Mouse (Mus musculus) hindbrain, embryonic 12.5 days (tissue): Measurements from ENCODE around the gene Nek11. TPM values are rescaled to one million over a fixed set of nuclear protein-coding genes. Genes with fewer than 3 reads are reported as not detected.

Experiments
- ATAC-seq: fragments of 200-750 bp; cut with Nextera tagmentation; 2 replicates; pipeline ENCODE4 v1.8.0; 2017; ENCODE audit warnings: moderate TSS enrichment; ENCODE audit not compliant: low FRiP score
- H3K27ac ChIP-seq: fragments of 300-500 bp; sonication (generic); 2 replicates; pipeline ENCODE4 v1.5.1; 2016; ENCODE audit warnings: mild to moderate bottlenecking
- H3K27me3 ChIP-seq: fragments of 300-500 bp; sonication (generic); 2 replicates; pipeline ENCODE4 v1.6.1; 2016; ENCODE audit warnings: mild to moderate bottlenecking
- H3K36me3 ChIP-seq: fragments of 300-500 bp; sonication (generic); 2 replicates; pipeline ENCODE4 v1.6.1; 2016; ENCODE audit warnings: mild to moderate bottlenecking
- H3K4me1 ChIP-seq: fragments of 300-500 bp; sonication (generic); 2 replicates; pipeline ENCODE4 v1.6.1; 2016
- H3K4me2 ChIP-seq: fragments of 300-500 bp; sonication (generic); replicated peaks from 2 replicates; pipeline ENCODE4 v1.6.1; 2016; ENCODE audit warnings: mild to moderate bottlenecking
- H3K4me3 ChIP-seq: fragments of 300-500 bp; sonication (generic); 2 replicates; pipeline ENCODE4 v1.5.1; 2016; ENCODE audit warnings: mild to moderate bottlenecking
- H3K9ac ChIP-seq: fragments of 300-500 bp; sonication (generic); 2 replicates; pipeline ENCODE4 v1.6.1; 2016; ENCODE audit warnings: mild to moderate bottlenecking, moderate library complexity
- H3K9me3 ChIP-seq: fragments of 300-500 bp; sonication (generic); replicated peaks from 2 replicates; pipeline ENCODE4 v1.6.1; 2016; ENCODE audit warnings: mild to moderate bottlenecking
- WGBS: fragments of 180-500 bp; shearing (Covaris S2); methylation state at CpG from one replicate; pipeline ENCODE4 v1.1.7; 2016; 5-methylcytosine and 5-hydroxymethylcytosine counted together
- polyA plus RNA-seq: library from polyadenylated mRNA; unstranded; fragments of >200 nt; fragmentation: Nextera tagmentation; extraction: Ambion mirVana; gene quantifications from 2 replicates; pipeline ENCODE4 v1.2.1, GENCODE M21; 2016

Gene Nek11
- polyA plus RNA-seq: 2.5 and 3.0 TPM in 2 replicates

GRCm38 (mm10) chr9:105395218-105395627 is at the start of gene Nek11, which contains the start of gene Aste1:
TSS of gene Nek11 (minus strand) at chr9:105395524.
TSS of gene Aste1 (plus strand) at chr9:105395392.
- peak within 1 kb of the TSS; percentile 71 for H3K4me3 ChIP-seq
- WGBS: under 1% methylated on average over 44 of the region's 44 CpGs
- peak within 1 kb of the TSS; percentile 85 for H3K27ac ChIP-seq
- H3K27me3 ChIP-seq: peaks cover 4% of the 10 kb centered on the region; the same call in 1 of the 2 replicates
- peak within 1 kb of the TSS; percentile 66 for H3K9ac ChIP-seq
- peaks cover 23% of the 10 kb centered on the region for H3K4me1 ChIP-seq
- peak within 1 kb of the TSS; percentile 77 for H3K4me2 ChIP-seq
- H3K9me3 ChIP-seq: no peaks in the 10 kb centered on the region
- peak; percentile 96 for ATAC-seq
- peaks cover 10% of the 10 kb centered on the region for H3K36me3 ChIP-seq

- Histone ChIP-seq H3K9ac (no peak overlapping the region), H3K27me3 (no peaks in the 10 kb centered on the region), H3K27ac (no peak overlapping the region), H3K4me1 (no peaks in the 10 kb centered on the region), H3K36me3 (peaks cover 25% of the 10 kb centered on the region), H3K9me3 (no peaks in the 10 kb centered on the region), H3K4me2 (no peak overlapping the region), H3K4me3 (no peak overlapping the region)
- 96% methylated on average over 6 of the region's 6 CpGs for WGBS
- ATAC-seq: no peak
These were observed 13.2 kb upstream of the Nek11 start for GRCm38 (mm10) chr9:105408549-105408948.

- WGBS: 13% methylated on average over 11 of the region's 11 CpGs
- Histone ChIP-seq H3K4me1 (peaks cover 20% of the 10 kb centered on the region), H3K36me3 (peaks cover 10% of the 10 kb centered on the region), H3K9ac (no peak overlapping the region; the same call in 1 of the 2 replicates), H3K4me2 (peak overlapping the region; percentile 77), H3K27me3 (peaks cover 4% of the 10 kb centered on the region; the same call in 1 of the 2 replicates), H3K9me3 (no peaks in the 10 kb centered on the region), H3K4me3 (peak overlapping the region; percentile 71), H3K27ac (no peak overlapping the region)
- ATAC-seq: peak; percentile 48
These were observed 604 bp downstream of the Nek11 start for GRCm38 (mm10) chr9:105394720-105395119.

- Histone ChIP-seq H3K9ac (no peak overlapping the region), H3K4me1 (peaks cover 4% of the 10 kb centered on the region), H3K27me3 (peaks cover 4% of the 10 kb centered on the region; the same call in 1 of the 2 replicates), H3K4me3 (no peak overlapping the region), H3K4me2 (no peak overlapping the region), H3K27ac (no peak overlapping the region), H3K9me3 (no peaks in the 10 kb centered on the region), H3K36me3 (no peaks in the 10 kb centered on the region)
- WGBS: 66% methylated on average over 4 of the region's 5 CpGs
- ATAC-seq: no peak
These were observed 4.7 kb downstream of the Nek11 start for GRCm38 (mm10) chr9:105390616-105391015.

- Histone ChIP-seq H3K27ac (no peak overlapping the region), H3K4me2 (no peak overlapping the region), H3K4me3 (no peak overlapping the region), H3K4me1 (no peaks in the 10 kb centered on the region), H3K36me3 (no peaks in the 10 kb centered on the region), H3K9ac (no peak overlapping the region), H3K9me3 (no peaks in the 10 kb centered on the region), H3K27me3 (no peaks in the 10 kb centered on the region; the same call in 1 of the 2 replicates)
- ATAC-seq: no peak
- WGBS: 19% methylated on average over 4 of the region's 4 CpGs
These were observed 6.0 kb downstream of the Nek11 start for GRCm38 (mm10) chr9:105389289-105389688.

GRCm38 (mm10) chr9:105387403-105387802 is 7.9 kb downstream of the Nek11 start:
- Histone ChIP-seq H3K36me3 (no peaks in the 10 kb centered on the region), H3K4me2 (no peak overlapping the region), H3K9me3 (no peaks in the 10 kb centered on the region), H3K27ac (no peak overlapping the region), H3K27me3 (no peaks in the 10 kb centered on the region), H3K4me3 (no peak overlapping the region), H3K9ac (no peak overlapping the region), H3K4me1 (no peaks in the 10 kb centered on the region)
- ATAC-seq: no peak
- WGBS: 86% methylated on average over 5 of the region's 5 CpGs

- ATAC-seq: peak; percentile 86
- no peak overlapping the region for H3K4me2 ChIP-seq
- no peak overlapping the region for H3K4me3 ChIP-seq
- peaks cover 7% of the 10 kb centered on the region for H3K4me1 ChIP-seq
- no peaks in the 10 kb centered on the region for H3K36me3 ChIP-seq
- no peaks in the 10 kb centered on the region for H3K27me3 ChIP-seq
- H3K9me3 ChIP-seq: no peaks in the 10 kb centered on the region
- H3K27ac ChIP-seq: no peak overlapping the region
- no peak overlapping the region for H3K9ac ChIP-seq
- 52% methylated on average over 8 of the region's 8 CpGs for WGBS
These were observed 15.7 kb downstream of the Nek11 start for GRCm38 (mm10) chr9:105379533-105380145.

GRCm38 (mm10) chr9:105377622-105378021 is 17.7 kb downstream of the Nek11 start:
- Histone ChIP-seq H3K27ac (no peak overlapping the region), H3K4me2 (no peak overlapping the region), H3K36me3 (no peaks in the 10 kb centered on the region), H3K4me3 (no peak overlapping the region), H3K27me3 (no peaks in the 10 kb centered on the region), H3K9me3 (no peaks in the 10 kb centered on the region), H3K4me1 (peaks cover 7% of the 10 kb centered on the region), H3K9ac (no peak overlapping the region)
- ATAC-seq: no peak
- 79% methylated on average over 3 of the region's 3 CpGs for WGBS

GRCm38 (mm10) chr9:105376954-105377530 is 18.3 kb downstream of the Nek11 start:
- WGBS: 81% methylated on average over 7 of the region's 7 CpGs
- Histone ChIP-seq H3K4me2 (no peak overlapping the region), H3K27ac (no peak overlapping the region), H3K9me3 (no peaks in the 10 kb centered on the region), H3K9ac (no peak overlapping the region), H3K4me1 (peaks cover 7% of the 10 kb centered on the region), H3K36me3 (no peaks in the 10 kb centered on the region), H3K27me3 (no peaks in the 10 kb centered on the region), H3K4me3 (no peak overlapping the region)
- ATAC-seq: no peak

- H3K4me3 ChIP-seq: no peak overlapping the region
These were observed 18.9 kb downstream of the Nek11 start for GRCm38 (mm10) chr9:105376411-105376810.

GRCm38 (mm10) chr9:105374361-105374760 is 21.0 kb downstream of the Nek11 start:
- Histone ChIP-seq H3K9ac (no peak overlapping the region), H3K36me3 (no peaks in the 10 kb centered on the region), H3K4me1 (no peaks in the 10 kb centered on the region), H3K27ac (no peak overlapping the region), H3K9me3 (no peaks in the 10 kb centered on the region), H3K27me3 (no peaks in the 10 kb centered on the region), H3K4me2 (no peak overlapping the region), H3K4me3 (no peak overlapping the region)
- WGBS: 60% methylated on average over 5 of the region's 5 CpGs
- no peak for ATAC-seq

More at GRCm38 (mm10) chr9:105376411-105376810, 18.9 kb downstream of the Nek11 start:
- Histone ChIP-seq H3K9ac (no peak overlapping the region), H3K27me3 (no peaks in the 10 kb centered on the region), H3K27ac (no peak overlapping the region), H3K4me1 (peaks cover 7% of the 10 kb centered on the region), H3K4me2 (no peak overlapping the region), H3K9me3 (no peaks in the 10 kb centered on the region), H3K36me3 (no peaks in the 10 kb centered on the region)
- WGBS: 73% methylated on average over 7 of the region's 7 CpGs
- no peak for ATAC-seq

- 87% methylated on average over 3 of the region's 3 CpGs for whole genome bisulfite sequencing
- no peak overlapping the region for H3K4me3 ChIP-seq
- H3K9ac ChIP-seq: no peak overlapping the region
- no peaks in the 10 kb centered on the region for H3K36me3 ChIP-seq
- H3K9me3 ChIP-seq: no peaks in the 10 kb centered on the region
- no peak overlapping the region for H3K27ac ChIP-seq
- no peaks in the 10 kb centered on the region for H3K4me1 ChIP-seq
- H3K4me2 ChIP-seq: no peak overlapping the region
- no peaks in the 10 kb centered on the region for H3K27me3 ChIP-seq
- no peak for ATAC-seq
These were observed 26.7 kb downstream of the Nek11 start for GRCm38 (mm10) chr9:105368605-105369004.

GRCm38 (mm10) chr9:105366199-105366598 is 29.1 kb downstream of the Nek11 start:
- Histone ChIP-seq H3K4me2 (no peak overlapping the region), H3K4me1 (no peaks in the 10 kb centered on the region), H3K27ac (no peak overlapping the region), H3K36me3 (no peaks in the 10 kb centered on the region), H3K9me3 (no peaks in the 10 kb centered on the region), H3K27me3 (no peaks in the 10 kb centered on the region), H3K4me3 (no peak overlapping the region), H3K9ac (no peak overlapping the region)
- whole genome bisulfite sequencing: 85% methylated on average over 4 of the region's 4 CpGs
- no peak for ATAC-seq
